In the genomic region with DNA sequence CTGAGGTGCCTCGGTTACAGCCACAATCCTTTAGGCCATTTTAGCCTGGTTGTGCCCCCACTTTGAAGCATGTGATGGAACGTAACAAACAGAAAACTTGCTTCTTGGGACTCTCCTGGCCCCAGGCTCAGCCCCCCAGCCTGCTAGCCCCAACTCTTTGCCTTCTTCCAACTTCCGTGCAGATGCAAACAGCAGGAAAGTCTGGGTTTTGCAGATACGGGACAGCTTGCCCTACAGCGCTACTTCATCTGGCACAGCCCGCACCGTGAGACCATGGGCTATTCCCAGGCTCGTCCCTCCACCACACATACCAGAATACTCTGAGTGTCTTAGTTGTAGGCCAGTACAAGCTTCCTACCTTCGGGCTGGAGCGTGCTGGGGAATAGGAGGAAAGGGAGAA, we compare ENCODE assay signal across 10 mouse cellular contexts. TPM values are rescaled to one million over a fixed set of nuclear protein-coding genes. Genes with fewer than 3 reads are reported as not detected.
DNase-seq lines count a peak whose midpoint lies in the region; ATAC-seq and TF ChIP-seq lines count a peak whose summit lies in the region.
"Had no signal": no experiment of that assay in that cellular context is flagged by ENCODE, and none has a peak within 500 bp of the region (broad histone marks: within the 10 kb centered on the region; RNA-seq: fewer than 3 reads in every experiment).

No protein-coding gene starts in this region.

- peak; percentile 18 for ATAC-seq in lung, embryonic 16.5 days (ENCODE audit: low read depth)
- ATAC-seq in heart, embryonic 14.5 days (ENCODE audit: insufficient number of reproducible peaks, insufficient read depth, low FRiP score, low read depth) = 0 out of 2 replicates have a peak, but pooled peaks have one; percentile 36
- ATAC-seq in neural tube, embryonic 15.5 days (ENCODE audit: low FRiP score) = no peak
- no peak for ATAC-seq in CD4-positive, CD25-positive, alpha-beta regulatory T cell, adult 4 months
- ATAC-seq in cerebellum, adult (ENCODE audit: insufficient number of reproducible peaks, low FRiP score, low TSS enrichment) = no peak
- ATAC-seq: Patski had no signal

- peak overlapping the region; percentile 44 for H3K4me3 ChIP-seq in lung, embryonic 16.5 days (ENCODE audit: low read length)
- peak overlapping the region; percentile 43 to 47 for H3K4me3 ChIP-seq in heart, embryonic 14.5 days (ENCODE audit: control insufficient read depth in 1 of 2, insufficient read depth in 1 of 2, low read depth in 1 of 2, low read length in 2 of 2)
- peak overlapping the region; percentile 18; the same call in 1 of the 2 replicates for H3K4me3 ChIP-seq in neural tube, embryonic 15.5 days (replicated peaks)
- no peak overlapping the region for H3K4me3 ChIP-seq in left cerebral cortex, adult 2 months
- H3K4me3 ChIP-seq: erythroblast, embryonic 14.5 days had no signal

- peak overlapping the region; percentile 64 for H3K4me2 ChIP-seq in lung, embryonic 16.5 days (ENCODE audit: low read depth, low read length)
- peak overlapping the region; percentile 75 for H3K4me2 ChIP-seq in heart, embryonic 14.5 days (ENCODE audit: low read length)
- peak overlapping the region; percentile 53 for H3K4me2 ChIP-seq in neural tube, embryonic 15.5 days

- no peak for DNase-seq in lung, postnatal 25 days (ENCODE audit: low spot score)
- peak; percentile 30 for DNase-seq in liver
- no peak for DNase-seq in left cerebral cortex, adult 2 months (ENCODE audit: extremely low spot score in 1 of 2, low spot score in 2 of 2)

- no peaks in the 10 kb centered on the region for H3K36me3 ChIP-seq in lung, embryonic 16.5 days (ENCODE audit: control insufficient read depth, insufficient read depth, low read length)
- no peaks in the 10 kb centered on the region for H3K36me3 ChIP-seq in heart, embryonic 14.5 days (ENCODE audit: control insufficient read depth, insufficient read depth, low read length)
- H3K36me3 ChIP-seq in neural tube, embryonic 15.5 days = no peaks in the 10 kb centered on the region

- intact Hi-C loops in left cerebral cortex, adult 2 months (cut with DNase I) = no loop called here

- H3K9me3 ChIP-seq in lung, embryonic 16.5 days (ENCODE audit: control insufficient read depth, low read length) = no peaks in the 10 kb centered on the region
- no peaks in the 10 kb centered on the region for H3K9me3 ChIP-seq in heart, embryonic 14.5 days (ENCODE audit: control insufficient read depth, low read length)
- no peaks in the 10 kb centered on the region for H3K9me3 ChIP-seq in neural tube, embryonic 15.5 days (replicated peaks)

- H3K27ac ChIP-seq in lung, embryonic 16.5 days (ENCODE audit: low read length) = no peak overlapping the region
- H3K27ac ChIP-seq in heart, embryonic 14.5 days (replicated peaks in 1 of 2; ENCODE audit: control insufficient read depth in 1 of 2, insufficient read depth in 1 of 2, low read depth in 2 of 2, low read length in 2 of 2) = peak overlapping the region; percentile 28 to 49; a peak in 3 of 4 replicates
- H3K27ac ChIP-seq in neural tube, embryonic 15.5 days (replicated peaks) = no peak overlapping the region
- no peak overlapping the region for H3K27ac ChIP-seq in left cerebral cortex, adult 2 months

- peaks cover 11% of the 10 kb centered on the region; the same call in 1 of the 2 replicates for H3K4me1 ChIP-seq in lung, embryonic 16.5 days (replicated peaks; ENCODE audit: control insufficient read depth, insufficient read depth, low read length)
- peaks cover 6 to 15% of the 10 kb centered on the region in 2 experiments for H3K4me1 ChIP-seq in heart, embryonic 14.5 days (ENCODE audit: control insufficient read depth in 2 of 2, insufficient read depth in 2 of 2, low read length in 2 of 2)
- peaks cover 17% of the 10 kb centered on the region for H3K4me1 ChIP-seq in neural tube, embryonic 15.5 days

- no peak for TF ChIP-seq CTCF in left cerebral cortex, adult 2 months (IDR thresholded peaks at IDR 0.05)

- WGBS in lung, embryonic 16.5 days = 15% methylated on average over 10 of the region's 10 CpGs
- WGBS in heart, embryonic 14.5 days = 8% methylated on average over 10 of the region's 10 CpGs
- WGBS in neural tube, embryonic 15.5 days = 17% methylated on average over 10 of the region's 10 CpGs

- H3K27me3 ChIP-seq in lung, embryonic 16.5 days (ENCODE audit: control insufficient read depth, insufficient read depth, low read depth, low read length) = no peaks in the 10 kb centered on the region
- no peaks in the 10 kb centered on the region for H3K27me3 ChIP-seq in heart, embryonic 14.5 days (ENCODE audit: control insufficient read depth, insufficient read depth, low read length)
- peaks cover 10% of the 10 kb centered on the region; the same call in 1 of the 2 replicates for H3K27me3 ChIP-seq in neural tube, embryonic 15.5 days (replicated peaks)
- H3K27me3 ChIP-seq: Patski had no signal

- peak overlapping the region; percentile 65 for H3K9ac ChIP-seq in lung, embryonic 16.5 days (ENCODE audit: low read length)
- H3K9ac ChIP-seq in heart, embryonic 14.5 days (ENCODE audit: low read length) = peak overlapping the region; percentile 70
- no peak overlapping the region for H3K9ac ChIP-seq in neural tube, embryonic 15.5 days (replicated peaks)

RNA-seq across cellular contexts. Expression of gene Eif4a2, which starts 6.6 kb away (rescaled TPM):
- 203 and 205 TPM in 2 replicates for polyA plus RNA-seq in lung, embryonic 16.5 days (2015; fragmentation: Nextera tagmentation; extraction: Ambion mirVana)
- 174 and 182 TPM in 2 replicates for polyA plus RNA-seq in heart, embryonic 14.5 days (2014; fragmentation: Nextera tagmentation; extraction: Ambion mirVana)
- 347 and 374 TPM in 2 replicates for polyA plus RNA-seq in neural tube, embryonic 15.5 days (2015; fragmentation: Nextera tagmentation; extraction: Ambion mirVana)
- 100 to 1,000 TPM; 558 to 662 TPM for polyA plus RNA-seq in CD4-positive, CD25-positive, alpha-beta regulatory T cell, adult 4 months (2017; shearing (Covaris generic))
- 100 to 1,000 TPM; 838 to 905 TPM for total RNA-seq in left cerebral cortex, adult 2 months (2021)

RNA-seq across cellular contexts. Expression of gene Rfc4, which starts 26.9 kb away (rescaled TPM):
- 108 and 123 TPM in 2 replicates for polyA plus RNA-seq in lung, embryonic 16.5 days (2015; fragmentation: Nextera tagmentation; extraction: Ambion mirVana)
- 84.8 and 86.4 TPM in 2 replicates for polyA plus RNA-seq in heart, embryonic 14.5 days (2014; fragmentation: Nextera tagmentation; extraction: Ambion mirVana)
- polyA plus RNA-seq in neural tube, embryonic 15.5 days (2015; fragmentation: Nextera tagmentation; extraction: Ambion mirVana) = 35.3 and 56.6 TPM in 2 replicates
- polyA plus RNA-seq in CD4-positive, CD25-positive, alpha-beta regulatory T cell, adult 4 months (2017; shearing (Covaris generic)) = 10 to 100 TPM; 38.4 to 51.1 TPM
- total RNA-seq in left cerebral cortex, adult 2 months (2021) = 1 to 10 TPM; 4.1 to 6.6 TPM

RNA-seq across cellular contexts. Expression of gene Kng1, which starts 42.9 kb away (rescaled TPM):
- polyA plus RNA-seq in lung, embryonic 16.5 days (2015; fragmentation: Nextera tagmentation; extraction: Ambion mirVana) = 1.2 and 13.7 TPM in 2 replicates
- 0.36 TPM in 1 of 2 replicates, not detected in the other for polyA plus RNA-seq in heart, embryonic 14.5 days (2014; fragmentation: Nextera tagmentation; extraction: Ambion mirVana)
- polyA plus RNA-seq in neural tube, embryonic 15.5 days (2015; fragmentation: Nextera tagmentation; extraction: Ambion mirVana) = 0.47 and 0.49 TPM in 2 replicates
- not detected for polyA plus RNA-seq in CD4-positive, CD25-positive, alpha-beta regulatory T cell, adult 4 months (2017; shearing (Covaris generic))
- not detected for total RNA-seq in left cerebral cortex, adult 2 months (2021)

RNA-seq across cellular contexts. Expression of gene Adipoq, which starts 45.7 kb away (rescaled TPM):
- 0.73 TPM in 1 of 2 replicates, not detected in the other for polyA plus RNA-seq in lung, embryonic 16.5 days (2015; fragmentation: Nextera tagmentation; extraction: Ambion mirVana)
- 0.15 TPM in 1 of 2 replicates, not detected in the other for polyA plus RNA-seq in heart, embryonic 14.5 days (2014; fragmentation: Nextera tagmentation; extraction: Ambion mirVana)
- 0.24 and 0.42 TPM in 2 replicates for polyA plus RNA-seq in neural tube, embryonic 15.5 days (2015; fragmentation: Nextera tagmentation; extraction: Ambion mirVana)
- polyA plus RNA-seq in CD4-positive, CD25-positive, alpha-beta regulatory T cell, adult 4 months (2017; shearing (Covaris generic)) = not detected
- total RNA-seq in left cerebral cortex, adult 2 months (2021) = not detected
- polyA plus RNA-seq: erythroblast, embryonic 14.5 days; Patski had no signal

Comparison
In these comparisons a context has a peak if more than half of its experiments do, and no peak if none do; other contexts are left out.
1. ATAC-seq: peak in lung, embryonic 16.5 days (single experiment) and heart, embryonic 14.5 days (single experiment); none in neural tube, embryonic 15.5 days (single experiment), CD4-positive, CD25-positive, alpha-beta regulatory T cell, adult 4 months (single experiment) and cerebellum, adult (single experiment).
2. H3K27ac ChIP-seq: peak in heart, embryonic 14.5 days (2 of 2); none in lung, embryonic 16.5 days (single experiment), neural tube, embryonic 15.5 days (single experiment) and left cerebral cortex, adult 2 months (single experiment).
3. Peak in every context shown above with its lines, with median percentiles within 50 percentile points of each other: H3K4me2 ChIP-seq.